Mouse (Mus musculus): ENCODE measurements around the gene Lsm11. TPM values are rescaled to one million over a fixed set of nuclear protein-coding genes. Genes with fewer than 3 reads are reported as not detected.

Lsm11 gene
- polyA plus RNA-seq, 1 experiment from 2014 or later = 10.3 TPM

DNA sequence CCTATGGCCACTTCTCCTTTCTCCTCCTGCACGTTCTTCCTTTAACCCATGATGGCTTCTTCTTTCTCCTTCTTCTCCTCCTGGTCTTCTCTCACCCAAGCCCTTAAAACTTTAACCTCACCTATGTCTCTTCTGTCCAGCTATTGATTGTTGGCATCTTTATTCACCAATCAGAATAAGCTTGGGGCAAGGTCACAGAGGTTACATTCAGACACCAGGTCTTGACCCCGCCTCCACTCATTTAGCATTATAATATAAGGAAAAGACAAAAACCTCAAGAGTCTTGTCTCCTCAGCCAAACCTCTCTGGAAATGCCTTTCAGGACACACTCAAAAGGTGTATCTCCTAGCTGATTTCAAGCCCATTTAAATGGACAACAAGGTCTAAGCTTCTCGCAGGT lies 23.7 kb upstream of the Lsm11 start:
- H3K4me1 ChIP-seq (ENCODE audit: control insufficient read depth, insufficient read depth, low read length) = no peaks in the 10 kb centered on the region
- no peaks in the 10 kb centered on the region for H3K9me3 ChIP-seq (replicated peaks; ENCODE audit: control insufficient read depth, low read length)
- ATAC-seq (replicated peaks; ENCODE audit: insufficient number of reproducible peaks, low FRiP score, low TSS enrichment) = no peak
- H3K36me3 ChIP-seq (ENCODE audit: control insufficient read depth, insufficient read depth, low read length) = no peaks in the 10 kb centered on the region
- H3K4me3 ChIP-seq (ENCODE audit: low read depth, low read length) = no peak overlapping the region
- H3K27ac ChIP-seq (ENCODE audit: low read depth, low read length) = no peak overlapping the region
- H3K9ac ChIP-seq (ENCODE audit: low read depth, low read length) = no peak overlapping the region
- no peak overlapping the region for H3K4me2 ChIP-seq
- H3K27me3 ChIP-seq (ENCODE audit: control insufficient read depth, insufficient read depth, low read length) = no peaks in the 10 kb centered on the region
- whole genome bisulfite sequencing (ENCODE audit: insufficient replicate concordance) = 87% methylated on average over 3 of the region's 3 CpGs

DNA sequence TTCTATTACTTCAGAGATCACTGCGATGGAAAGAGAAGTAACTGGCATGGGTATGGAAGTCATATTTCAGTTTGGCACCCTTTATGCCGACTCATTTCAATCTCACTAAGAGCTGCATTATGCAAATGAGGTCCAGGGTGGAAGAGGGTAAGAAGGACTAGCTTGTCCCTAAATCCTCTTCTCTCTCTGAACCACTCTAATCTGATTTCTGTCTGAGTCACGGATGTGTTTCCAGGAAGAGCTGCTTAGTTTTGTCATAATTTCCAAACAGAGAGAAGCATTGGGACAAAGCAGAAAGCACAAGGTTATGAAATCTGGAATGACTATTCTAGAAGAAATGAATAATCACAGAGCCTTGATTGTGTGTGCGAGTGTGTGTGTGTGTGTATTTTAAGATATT lies 22.2 kb upstream of the Lsm11 start:
- Histone ChIP-seq H3K27ac (ENCODE audit: low read depth, low read length) (no peak overlapping the region), H3K4me2 (no peak overlapping the region), H3K9me3 (replicated peaks; ENCODE audit: control insufficient read depth, low read length) (no peaks in the 10 kb centered on the region), H3K36me3 (ENCODE audit: control insufficient read depth, insufficient read depth, low read length) (no peaks in the 10 kb centered on the region), H3K27me3 (ENCODE audit: control insufficient read depth, insufficient read depth, low read length) (no peaks in the 10 kb centered on the region), H3K4me1 (ENCODE audit: control insufficient read depth, insufficient read depth, low read length) (no peaks in the 10 kb centered on the region), H3K9ac (ENCODE audit: low read depth, low read length) (no peak overlapping the region), H3K4me3 (ENCODE audit: low read depth, low read length) (no peak overlapping the region)
- WGBS (ENCODE audit: insufficient replicate concordance) = 73% methylated on average over 4 of the region's 4 CpGs
- no peak for ATAC-seq (replicated peaks; ENCODE audit: insufficient number of reproducible peaks, low FRiP score, low TSS enrichment)

DNA sequence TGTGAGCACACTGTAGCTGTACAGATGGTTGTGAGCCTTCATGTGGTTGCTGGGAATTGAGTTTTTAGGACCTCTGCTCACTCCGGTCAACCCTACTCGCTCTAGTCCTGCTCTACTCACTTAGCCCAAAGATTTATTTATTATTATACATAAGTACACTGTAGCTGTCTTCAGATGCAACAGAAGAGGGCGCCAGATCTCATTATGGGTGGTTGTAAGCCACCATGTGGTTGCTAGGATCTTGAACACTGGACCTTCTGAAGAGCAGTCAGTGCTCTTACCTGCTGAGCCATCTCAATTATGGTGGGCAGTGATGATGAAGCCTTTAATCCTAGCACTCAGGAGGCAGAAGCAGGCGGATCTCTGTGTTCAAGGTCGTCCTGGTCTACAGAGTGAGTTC lies 15.3 kb upstream of the Lsm11 start:
- no peaks in the 10 kb centered on the region for H3K9me3 ChIP-seq (replicated peaks; ENCODE audit: control insufficient read depth, low read length)
- no peaks in the 10 kb centered on the region for H3K4me1 ChIP-seq (ENCODE audit: control insufficient read depth, insufficient read depth, low read length)
- 74% methylated on average over 5 of the region's 5 CpGs for WGBS (ENCODE audit: insufficient replicate concordance)
- H3K36me3 ChIP-seq (ENCODE audit: control insufficient read depth, insufficient read depth, low read length) = no peaks in the 10 kb centered on the region
- no peak overlapping the region for H3K4me2 ChIP-seq
- no peak overlapping the region for H3K27ac ChIP-seq (ENCODE audit: low read depth, low read length)
- H3K27me3 ChIP-seq (ENCODE audit: control insufficient read depth, insufficient read depth, low read length) = no peaks in the 10 kb centered on the region
- no peak overlapping the region for H3K4me3 ChIP-seq (ENCODE audit: low read depth, low read length)
- no peak overlapping the region for H3K9ac ChIP-seq (ENCODE audit: low read depth, low read length)
- ATAC-seq (replicated peaks; ENCODE audit: insufficient number of reproducible peaks, low FRiP score, low TSS enrichment) = no peak

DNA sequence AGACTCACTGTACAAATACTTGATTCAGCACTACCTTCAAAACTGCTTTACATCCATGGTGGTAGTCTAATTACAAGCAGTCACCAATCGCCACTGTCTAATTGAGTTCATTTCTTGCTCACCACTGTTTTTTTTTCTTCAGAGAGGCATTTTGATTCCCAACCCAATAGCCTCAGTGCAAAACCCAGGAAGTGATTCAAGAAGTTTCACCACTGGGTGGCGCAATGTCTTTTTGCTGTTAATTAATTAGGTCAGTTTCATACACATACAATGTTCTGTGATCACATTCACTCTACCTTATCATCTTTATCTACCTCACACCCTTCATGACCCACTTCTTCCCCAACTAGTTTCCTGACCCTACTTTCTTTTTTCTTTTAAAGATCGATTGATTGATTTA lies 14.9 kb upstream of the Lsm11 start:
- Histone ChIP-seq H3K27me3 (ENCODE audit: control insufficient read depth, insufficient read depth, low read length) (no peaks in the 10 kb centered on the region), H3K27ac (ENCODE audit: low read depth, low read length) (no peak overlapping the region), H3K9ac (ENCODE audit: low read depth, low read length) (no peak overlapping the region), H3K4me2 (no peak overlapping the region), H3K9me3 (replicated peaks; ENCODE audit: control insufficient read depth, low read length) (no peaks in the 10 kb centered on the region), H3K36me3 (ENCODE audit: control insufficient read depth, insufficient read depth, low read length) (no peaks in the 10 kb centered on the region), H3K4me3 (ENCODE audit: low read depth, low read length) (no peak overlapping the region), H3K4me1 (ENCODE audit: control insufficient read depth, insufficient read depth, low read length) (no peaks in the 10 kb centered on the region)
- WGBS (ENCODE audit: insufficient replicate concordance) = 64% methylated on average over 3 of the region's 3 CpGs
- no peak for ATAC-seq (replicated peaks; ENCODE audit: insufficient number of reproducible peaks, low FRiP score, low TSS enrichment)

DNA sequence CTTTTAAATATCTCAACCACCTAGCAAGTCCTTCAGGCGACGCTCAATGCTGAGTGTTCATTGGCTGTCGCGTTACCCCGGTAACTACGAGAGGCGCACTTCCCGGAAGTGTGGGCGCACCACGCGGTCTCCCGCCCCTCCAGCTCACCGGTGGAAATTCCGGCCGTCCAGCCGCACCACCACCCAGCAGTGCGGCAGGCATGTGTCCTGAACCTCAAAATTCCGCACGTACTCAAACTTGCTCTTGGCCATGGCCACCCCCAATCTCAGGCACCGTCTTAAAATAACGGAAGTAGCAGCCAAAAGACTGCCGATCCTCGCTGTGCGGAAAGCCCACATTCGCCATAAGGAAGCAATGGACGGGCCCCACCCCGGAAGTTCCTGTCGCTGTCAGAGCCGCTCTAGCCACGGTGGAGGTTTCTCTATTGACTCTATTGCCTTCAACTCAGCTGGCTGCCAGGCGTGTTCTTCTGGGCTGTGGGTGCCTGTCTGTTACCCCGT lies 10.4 kb upstream of the Lsm11 start, which contains the start of gene Thg1l:
Gene Thg1l (minus strand): TSS at position 368 of the 501 bp plus-strand sequence.
- under 1% methylated on average over 32 of the region's 32 CpGs for whole genome bisulfite sequencing (ENCODE audit: insufficient replicate concordance)
- peak within 1 kb of the TSS; percentile 61 for H3K4me3 ChIP-seq (ENCODE audit: low read depth, low read length)
- no peaks in the 10 kb centered on the region for H3K9me3 ChIP-seq (replicated peaks; ENCODE audit: control insufficient read depth, low read length)
- H3K4me1 ChIP-seq (ENCODE audit: control insufficient read depth, insufficient read depth, low read length) = no peaks in the 10 kb centered on the region
- H3K36me3 ChIP-seq (ENCODE audit: control insufficient read depth, insufficient read depth, low read length) = 0 out of 2 replicates have a peak, but pooled peaks cover 3% of the 10 kb centered on the region
- peak within 1 kb of the TSS; percentile 62 for H3K9ac ChIP-seq (ENCODE audit: low read depth, low read length)
- peak within 1 kb of the TSS; percentile 78 for H3K4me2 ChIP-seq
- no peaks in the 10 kb centered on the region for H3K27me3 ChIP-seq (ENCODE audit: control insufficient read depth, insufficient read depth, low read length)
- peak within 1 kb of the TSS; percentile 50; the same call in 1 of the 2 replicates for H3K27ac ChIP-seq (ENCODE audit: low read depth, low read length)
- peak; percentile 97 for ATAC-seq (replicated peaks; ENCODE audit: insufficient number of reproducible peaks, low FRiP score, low TSS enrichment)

DNA sequence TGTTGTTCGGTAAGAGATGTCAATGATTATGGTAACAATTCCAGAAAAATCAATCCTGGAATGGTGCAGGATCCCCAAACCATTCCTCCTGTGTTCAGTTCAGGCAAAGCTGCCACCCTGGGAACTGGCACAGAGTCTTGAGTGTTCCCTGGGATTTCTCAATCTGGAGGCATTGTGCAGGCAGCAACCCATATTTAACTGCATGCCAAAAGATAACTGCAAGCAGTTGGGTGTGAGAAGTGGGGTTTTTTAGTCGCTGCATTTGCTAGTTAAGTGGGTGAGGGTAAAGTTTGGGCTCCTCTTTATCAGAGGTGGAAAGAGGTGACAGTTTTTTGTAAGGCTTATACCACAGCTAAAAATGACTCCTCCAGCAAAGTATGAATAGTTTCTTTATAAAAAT lies 2.8 kb upstream of the Lsm11 start:
- H3K4me3 ChIP-seq (ENCODE audit: low read depth, low read length) = no peak overlapping the region
- H3K9ac ChIP-seq (ENCODE audit: low read depth, low read length) = no peak overlapping the region
- no peak for ATAC-seq (replicated peaks; ENCODE audit: insufficient number of reproducible peaks, low FRiP score, low TSS enrichment)
- H3K4me2 ChIP-seq = no peak overlapping the region
- H3K27me3 ChIP-seq (ENCODE audit: control insufficient read depth, insufficient read depth, low read length) = no peaks in the 10 kb centered on the region
- no peaks in the 10 kb centered on the region for H3K9me3 ChIP-seq (replicated peaks; ENCODE audit: control insufficient read depth, low read length)
- no peak overlapping the region for H3K27ac ChIP-seq (ENCODE audit: low read depth, low read length)
- peaks cover 12% of the 10 kb centered on the region for H3K4me1 ChIP-seq (ENCODE audit: control insufficient read depth, insufficient read depth, low read length)
- H3K36me3 ChIP-seq (ENCODE audit: control insufficient read depth, insufficient read depth, low read length) = peaks cover 6% of the 10 kb centered on the region
- 81% methylated on average over 2 of the region's 2 CpGs for WGBS (ENCODE audit: insufficient replicate concordance)

DNA sequence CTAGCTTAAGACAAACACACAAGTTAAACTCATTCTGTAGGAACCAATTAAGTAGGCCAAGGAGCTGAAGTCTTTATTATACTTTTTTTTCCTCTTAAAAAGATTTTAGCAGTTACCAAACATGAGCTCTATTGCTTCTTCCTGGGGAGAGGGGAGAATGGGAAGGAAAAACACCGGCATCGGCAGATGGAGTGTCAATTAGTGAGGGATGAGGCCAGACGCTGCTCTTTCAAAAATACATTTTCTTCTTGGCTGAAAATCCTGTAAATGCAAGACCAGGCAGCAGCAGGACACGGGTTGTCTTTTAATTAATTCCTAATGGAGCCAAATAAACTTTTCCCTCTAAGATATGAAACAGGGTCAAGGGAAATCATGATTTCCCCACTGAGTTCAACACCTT lies 2.1 kb upstream of the Lsm11 start:
- no peaks in the 10 kb centered on the region for H3K9me3 ChIP-seq (replicated peaks; ENCODE audit: control insufficient read depth, low read length)
- H3K36me3 ChIP-seq (ENCODE audit: control insufficient read depth, insufficient read depth, low read length) = peaks cover 4% of the 10 kb centered on the region
- no peak overlapping the region for H3K4me2 ChIP-seq
- H3K27ac ChIP-seq (ENCODE audit: low read depth, low read length) = no peak overlapping the region
- WGBS (ENCODE audit: insufficient replicate concordance) = 76% methylated on average over 4 of the region's 4 CpGs
- H3K4me1 ChIP-seq (ENCODE audit: control insufficient read depth, insufficient read depth, low read length) = peaks cover 12% of the 10 kb centered on the region
- H3K27me3 ChIP-seq (ENCODE audit: control insufficient read depth, insufficient read depth, low read length) = no peaks in the 10 kb centered on the region
- no peak overlapping the region for H3K9ac ChIP-seq (ENCODE audit: low read depth, low read length)
- no peak for ATAC-seq (replicated peaks; ENCODE audit: insufficient number of reproducible peaks, low FRiP score, low TSS enrichment)
- no peak overlapping the region for H3K4me3 ChIP-seq (ENCODE audit: low read depth, low read length)

DNA sequence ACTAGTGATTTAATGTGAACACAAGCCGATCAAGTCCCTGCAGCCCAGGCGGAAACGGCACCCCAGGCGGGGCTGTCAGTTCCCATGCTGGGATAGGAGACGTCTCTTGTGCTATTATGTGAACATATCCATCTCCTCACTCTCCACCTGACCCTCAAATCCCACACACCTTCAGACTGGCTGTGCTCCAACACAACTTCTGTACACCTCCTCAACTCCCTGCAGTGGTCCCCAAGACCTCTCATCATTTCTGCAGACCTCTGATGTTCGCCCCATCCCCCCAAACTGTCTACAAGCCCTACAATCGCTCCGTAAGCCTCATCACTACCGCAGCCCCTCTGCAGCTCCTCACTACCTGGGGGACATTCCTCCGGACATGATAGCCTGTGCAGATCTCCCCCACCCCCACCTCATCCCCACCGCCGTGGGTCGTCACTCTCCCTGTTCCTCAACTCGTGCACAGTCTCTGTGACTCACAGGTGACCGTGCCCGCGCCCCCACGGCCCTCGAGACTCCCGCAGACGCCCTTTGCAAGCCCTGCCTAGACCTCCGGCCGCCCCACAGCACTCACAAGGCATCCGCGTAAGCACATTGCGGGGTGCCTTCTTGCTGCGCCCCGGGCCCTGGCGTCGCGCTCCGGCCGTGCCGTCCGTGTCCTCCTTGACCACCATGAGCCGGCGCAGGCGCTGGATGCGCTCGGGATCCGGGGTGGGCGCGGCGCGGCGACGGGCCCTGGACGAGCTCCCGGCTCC lies 668 bp downstream of the Lsm11 start:
- Histone ChIP-seq H3K4me1 (ENCODE audit: control insufficient read depth, insufficient read depth, low read length) (peaks cover 12% of the 10 kb centered on the region), H3K27ac (ENCODE audit: low read depth, low read length) (peak overlapping the region; percentile 65), H3K9ac (ENCODE audit: low read depth, low read length) (peak overlapping the region; percentile 93), H3K4me2 (peak overlapping the region; percentile 93), H3K27me3 (ENCODE audit: control insufficient read depth, insufficient read depth, low read length) (no peaks in the 10 kb centered on the region), H3K36me3 (ENCODE audit: control insufficient read depth, insufficient read depth, low read length) (no peaks in the 10 kb centered on the region), H3K9me3 (replicated peaks; ENCODE audit: control insufficient read depth, low read length) (no peaks in the 10 kb centered on the region), H3K4me3 (ENCODE audit: low read depth, low read length) (peak overlapping the region; percentile 83)
- WGBS (ENCODE audit: insufficient replicate concordance) = under 1% methylated on average over 48 of the region's 49 CpGs
- peak; percentile 47 for ATAC-seq (replicated peaks; ENCODE audit: insufficient number of reproducible peaks, low FRiP score, low TSS enrichment)
